Mouse (Mus musculus): Measurements from ENCODE around the gene Cyb5r3. TPM values are rescaled to one million over a fixed set of nuclear protein-coding genes. Genes with fewer than 3 reads are reported as not detected.
A peak's percentile ranks its signal among the peaks of the same experiment; 100 is the strongest.

Gene Cyb5r3
- polyA plus RNA-seq, 1 experiment from 2014 or later, result 248 TPM

DNA sequence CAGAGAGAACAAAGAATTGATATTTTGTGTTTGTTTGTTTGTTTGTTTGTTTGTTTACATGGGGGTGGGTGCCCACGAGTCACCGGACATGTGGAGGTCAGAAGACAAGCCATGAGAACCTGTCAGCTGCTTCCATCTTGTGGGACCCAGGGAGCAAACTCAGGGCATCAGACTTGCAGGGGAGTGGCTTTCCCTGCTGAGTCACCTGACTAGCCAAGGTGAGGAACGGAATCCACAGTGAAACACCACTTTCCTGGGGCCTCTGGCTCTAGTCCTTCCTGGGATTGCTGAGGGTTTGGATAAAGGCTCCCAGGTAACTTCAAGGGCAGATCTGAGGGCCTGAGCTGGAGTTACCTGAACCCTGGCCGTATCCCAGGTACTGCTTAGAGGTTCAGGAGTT, 4.3 kb upstream of the Cyb5r3 start:
- WGBS (ENCODE audit: missing documents), result 81% methylated on average over 4 of the region's 4 CpGs
- Histone ChIP-seq H3K79me2 (ENCODE audit: inconsistent target) (peaks cover 1% of the 10 kb centered on the region), H3K36me3 (ENCODE audit: inconsistent target) (no peaks in the 10 kb centered on the region), H3K4me3 (ENCODE audit: inconsistent target) (no peak overlapping the region), H3K27ac (no peak overlapping the region)

DNA sequence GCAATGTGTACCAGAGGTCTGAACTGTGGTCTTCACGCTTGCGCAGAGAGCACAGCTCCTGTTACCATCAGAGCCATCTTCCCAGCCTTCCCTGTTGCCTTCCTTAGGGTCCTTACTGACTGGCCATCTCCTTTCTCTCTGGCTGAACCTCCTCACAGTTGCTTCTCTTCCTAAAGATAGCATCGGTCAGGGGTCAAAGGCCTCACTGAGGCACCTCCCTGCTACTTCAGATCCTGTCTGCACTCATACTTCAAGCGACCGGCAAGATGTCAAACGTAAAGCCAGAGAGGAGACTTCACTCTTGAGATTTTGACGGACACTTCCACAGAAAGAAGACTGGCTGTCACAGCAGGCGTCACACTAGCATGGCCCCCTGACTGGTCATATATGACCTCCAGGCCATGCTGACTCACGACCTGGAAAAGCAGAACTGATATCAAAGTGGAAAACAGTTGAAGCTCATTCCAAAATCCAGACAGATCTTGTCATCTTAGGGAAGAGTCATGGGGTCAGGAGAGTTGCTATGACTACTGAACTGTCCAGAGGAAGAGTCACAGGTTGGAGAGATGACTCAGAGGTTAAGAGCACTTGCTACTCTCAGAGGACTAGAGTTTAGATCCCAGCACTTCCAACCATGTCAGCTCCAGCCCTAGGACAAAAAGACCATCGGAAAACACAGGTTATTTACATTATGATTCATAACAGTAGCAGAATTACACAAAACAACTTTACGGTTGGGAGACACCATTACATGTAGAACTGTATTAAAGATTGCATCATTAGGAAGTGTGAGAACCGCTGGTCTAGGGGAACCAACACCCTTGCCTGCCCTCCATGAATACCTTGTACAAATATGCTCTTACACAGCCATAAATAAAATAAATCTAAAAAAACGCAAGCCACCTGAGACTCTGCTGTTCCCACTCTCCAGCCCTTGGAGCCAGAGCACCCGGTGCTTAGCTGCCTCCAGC, 1.8 kb upstream of the Cyb5r3 start:
- no peak overlapping the region for H3K4me3 ChIP-seq (ENCODE audit: inconsistent target)
- peak overlapping the region; percentile 37 for H3K27ac ChIP-seq
- 76% methylated on average over 14 of the region's 14 CpGs for WGBS (ENCODE audit: missing documents)
- H3K36me3 ChIP-seq (ENCODE audit: inconsistent target), result no peaks in the 10 kb centered on the region
- H3K79me2 ChIP-seq (ENCODE audit: inconsistent target), result peaks cover 26% of the 10 kb centered on the region

DNA sequence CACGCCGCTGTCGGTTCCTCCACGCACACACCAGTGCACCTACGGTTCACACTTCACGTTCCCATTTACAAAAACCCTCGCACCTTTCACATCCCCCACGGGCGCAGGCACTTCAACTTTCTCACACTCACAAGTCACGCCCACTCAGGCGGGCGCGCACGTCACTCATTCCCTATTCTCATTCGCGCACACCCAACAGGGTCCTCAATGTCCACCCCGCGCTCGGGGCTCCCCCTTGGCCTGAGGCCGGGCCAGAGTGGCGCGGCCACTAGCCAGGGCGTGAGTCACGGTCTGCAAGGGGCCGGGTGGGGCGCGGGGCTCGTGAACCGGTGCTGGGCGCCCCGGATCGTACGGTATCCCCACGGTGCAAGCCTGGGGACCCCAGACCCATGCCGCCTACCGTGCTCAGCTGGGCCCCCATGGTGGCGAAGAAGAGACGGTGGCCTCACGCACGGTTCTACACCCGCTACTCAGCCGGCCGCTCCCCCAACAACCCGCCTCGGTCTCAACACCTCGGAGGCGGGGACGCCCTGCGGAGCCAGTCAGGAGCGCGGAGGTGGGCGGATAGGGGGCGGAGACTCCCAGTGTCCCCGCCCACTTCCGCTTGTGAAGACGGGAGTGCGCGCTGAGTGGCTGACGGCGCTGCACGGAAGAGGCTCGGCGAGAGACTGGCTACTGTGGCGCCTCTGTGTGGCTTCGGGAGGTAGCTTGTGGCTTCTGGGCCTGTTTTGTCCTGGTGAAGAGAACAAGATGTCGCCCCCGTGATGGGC, 495 bp downstream of the Cyb5r3 start:
- under 1% methylated on average over 67 of the region's 67 CpGs for WGBS (ENCODE audit: missing documents)
- Histone ChIP-seq H3K36me3 (ENCODE audit: inconsistent target) (no peaks in the 10 kb centered on the region), H3K27ac (peak overlapping the region; percentile 77), H3K79me2 (ENCODE audit: inconsistent target) (peaks cover 49% of the 10 kb centered on the region), H3K4me3 (ENCODE audit: inconsistent target) (peak overlapping the region; percentile 49)

DNA sequence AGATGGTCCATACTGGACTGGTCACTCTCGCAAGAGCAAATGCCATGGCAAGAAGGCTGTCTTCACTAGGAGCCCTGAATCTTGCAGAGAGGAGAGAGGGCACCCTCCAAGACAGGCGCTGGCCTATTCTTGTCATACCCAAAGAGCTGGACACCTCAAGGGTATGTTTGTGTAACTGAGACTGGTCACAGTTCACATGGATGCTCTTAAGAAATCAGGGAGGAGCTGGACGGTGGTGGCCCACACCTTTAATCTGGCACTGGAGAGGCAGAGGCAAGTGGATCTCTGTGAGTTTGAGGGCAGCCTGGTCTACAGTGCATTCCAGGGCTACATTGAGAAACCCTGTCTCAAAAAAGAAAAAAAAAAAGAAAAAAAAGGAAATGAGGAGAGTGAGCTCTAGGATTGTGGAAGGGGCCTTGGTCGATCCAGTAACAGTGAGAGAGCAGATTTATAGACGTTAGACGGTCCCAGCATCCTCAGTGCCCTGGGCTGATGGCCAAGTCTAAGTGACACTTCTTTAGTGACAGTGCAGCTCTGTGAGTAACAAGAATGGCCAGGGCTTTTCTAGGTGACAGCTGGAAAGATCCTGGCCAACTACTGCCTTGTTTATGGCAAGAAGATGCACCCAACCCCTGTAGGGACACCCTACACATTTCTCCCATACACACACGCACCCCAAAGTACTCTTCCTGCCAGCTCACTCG, 1.3 kb downstream of the Cyb5r3 start:
- 40% methylated on average over 8 of the region's 8 CpGs for WGBS (ENCODE audit: missing documents)

DNA sequence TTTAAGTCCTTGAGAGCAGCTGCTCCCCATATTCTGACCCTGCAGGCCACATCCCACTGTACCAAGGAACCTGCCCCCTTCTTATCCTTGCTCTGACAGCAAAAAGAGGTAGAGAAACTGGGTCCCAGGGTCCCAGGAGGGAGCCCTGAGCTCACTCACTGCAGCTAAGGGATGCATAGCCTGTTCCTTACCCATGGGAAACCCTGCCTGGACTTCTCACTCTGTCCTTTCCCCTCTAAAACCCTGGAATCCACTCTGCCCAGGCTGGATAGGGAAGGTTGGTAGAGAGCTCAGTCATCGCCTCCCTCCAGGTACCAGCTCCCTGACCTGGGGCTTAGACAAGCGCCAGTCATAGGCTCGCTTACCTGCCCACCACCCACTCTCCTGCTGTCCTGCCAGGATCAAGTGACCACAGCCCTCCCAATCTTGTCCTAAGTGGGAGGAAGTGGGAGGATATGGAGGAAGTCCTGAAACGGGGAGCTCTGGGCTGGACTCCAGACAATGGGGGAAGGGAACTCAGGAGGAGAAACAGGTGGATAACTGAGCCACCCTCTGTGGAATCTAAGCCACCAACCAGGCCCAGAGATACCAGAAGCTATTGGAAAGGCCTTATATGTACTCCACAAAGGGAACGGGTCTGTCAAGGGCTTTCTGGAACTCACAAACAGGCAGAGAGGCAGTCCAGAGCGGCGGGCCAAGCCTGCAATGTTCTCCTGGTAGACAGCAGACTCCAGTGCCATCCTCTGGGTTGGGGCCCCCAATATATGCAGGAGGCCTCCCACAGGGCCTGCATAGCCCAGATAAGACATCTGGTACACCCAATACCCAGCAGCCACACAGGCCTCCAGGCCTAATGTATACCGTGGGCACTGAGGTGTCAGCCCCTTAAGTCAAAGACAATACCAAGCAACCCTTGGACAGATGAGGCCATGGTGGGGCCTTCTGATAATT, 2.3 kb downstream of the Cyb5r3 start:
- Histone ChIP-seq H3K4me3 (ENCODE audit: inconsistent target) (no peak overlapping the region), H3K79me2 (ENCODE audit: inconsistent target) (peaks cover 62% of the 10 kb centered on the region)

More for the DNA sequence above, 1.3 kb downstream of the Cyb5r3 start:
- peak overlapping the region; percentile 33 for H3K27ac ChIP-seq
- peaks cover 56% of the 10 kb centered on the region for H3K79me2 ChIP-seq (ENCODE audit: inconsistent target)
- H3K36me3 ChIP-seq (ENCODE audit: inconsistent target), result no peaks in the 10 kb centered on the region
- H3K4me3 ChIP-seq (ENCODE audit: inconsistent target), result peak overlapping the region; percentile 49

DNA sequence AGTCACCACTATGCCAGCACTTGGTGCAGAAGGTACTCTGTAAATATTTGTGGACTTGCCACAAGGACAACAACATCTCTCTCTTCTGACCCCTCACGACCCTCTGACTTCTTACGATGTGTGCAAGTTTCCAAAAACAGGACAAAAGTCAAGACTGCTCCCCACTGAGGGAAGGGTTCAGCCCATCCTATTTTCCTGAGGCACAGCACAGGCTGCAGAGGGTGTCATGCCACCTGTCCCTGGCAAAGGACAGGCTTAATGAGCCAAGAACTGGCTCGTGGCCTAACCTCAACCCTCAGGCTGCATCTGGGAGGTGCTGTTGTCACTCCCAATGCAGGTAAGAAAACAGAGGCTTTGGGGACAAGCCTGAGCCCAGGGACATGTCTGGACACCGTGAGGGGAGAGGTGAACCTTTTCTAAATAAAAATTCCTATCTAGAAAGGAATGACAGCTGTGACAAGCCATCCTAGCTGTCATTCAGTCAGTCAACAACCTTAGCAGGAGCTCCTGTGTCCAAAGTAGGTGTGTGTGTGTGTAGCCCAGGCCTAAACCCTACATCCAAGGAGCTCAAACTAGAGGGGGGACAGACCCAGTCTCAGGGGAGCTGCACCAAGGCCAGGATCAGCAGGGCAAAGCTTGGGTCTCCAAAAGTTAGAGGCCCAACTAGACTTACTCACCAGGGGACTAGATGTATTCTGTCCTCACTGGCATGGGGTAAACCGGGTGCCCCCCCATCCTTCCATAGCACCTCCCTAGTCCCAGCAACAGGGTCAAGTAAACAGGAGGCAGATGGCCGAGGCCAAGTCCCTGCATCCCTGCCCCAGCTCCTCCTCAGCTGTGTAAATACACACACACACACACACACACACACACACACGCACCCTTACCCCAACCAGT, 3.3 kb downstream of the Cyb5r3 start:
- Histone ChIP-seq H3K4me3 (ENCODE audit: inconsistent target) (no peak overlapping the region), H3K36me3 (ENCODE audit: inconsistent target) (peaks cover 5% of the 10 kb centered on the region; the same call in 1 of the 2 replicates), H3K79me2 (ENCODE audit: inconsistent target) (peaks cover 62% of the 10 kb centered on the region), H3K27ac (no peak overlapping the region)
- WGBS (ENCODE audit: missing documents), result 88% methylated on average over 6 of the region's 7 CpGs

More for the DNA sequence above, 2.3 kb downstream of the Cyb5r3 start:
- Histone ChIP-seq H3K27ac (no peak overlapping the region), H3K36me3 (ENCODE audit: inconsistent target) (peaks cover 2% of the 10 kb centered on the region; the same call in 1 of the 2 replicates)
- 75% methylated on average over 8 of the region's 8 CpGs for WGBS (ENCODE audit: missing documents)

DNA sequence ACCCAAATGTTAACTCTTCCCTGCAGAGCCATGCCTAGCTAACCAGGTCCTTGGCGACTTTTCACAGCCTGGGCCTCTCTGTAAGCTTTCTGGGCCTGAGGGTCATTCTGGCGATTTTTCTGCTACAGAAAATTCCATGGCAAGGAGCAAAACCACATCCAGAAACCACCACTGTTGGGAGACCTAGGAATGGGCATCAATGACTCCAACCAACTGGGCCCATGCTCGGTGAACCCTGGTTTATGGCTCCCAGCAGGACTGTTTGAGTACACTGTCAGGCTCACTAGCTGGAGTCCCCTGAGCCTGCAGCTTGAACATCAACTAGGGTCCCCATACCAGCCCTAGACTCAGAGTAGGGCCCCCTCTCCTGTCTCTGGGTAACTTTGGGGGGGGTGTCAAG, 4.1 kb downstream of the Cyb5r3 start:
- H3K36me3 ChIP-seq (ENCODE audit: inconsistent target), result peaks cover 5% of the 10 kb centered on the region; the same call in 1 of the 2 replicates
- 94% methylated on average over 3 of the region's 3 CpGs for WGBS (ENCODE audit: missing documents)
- peaks cover 62% of the 10 kb centered on the region for H3K79me2 ChIP-seq (ENCODE audit: inconsistent target)
- H3K27ac ChIP-seq, result no peak overlapping the region
- no peak overlapping the region for H3K4me3 ChIP-seq (ENCODE audit: inconsistent target)

DNA sequence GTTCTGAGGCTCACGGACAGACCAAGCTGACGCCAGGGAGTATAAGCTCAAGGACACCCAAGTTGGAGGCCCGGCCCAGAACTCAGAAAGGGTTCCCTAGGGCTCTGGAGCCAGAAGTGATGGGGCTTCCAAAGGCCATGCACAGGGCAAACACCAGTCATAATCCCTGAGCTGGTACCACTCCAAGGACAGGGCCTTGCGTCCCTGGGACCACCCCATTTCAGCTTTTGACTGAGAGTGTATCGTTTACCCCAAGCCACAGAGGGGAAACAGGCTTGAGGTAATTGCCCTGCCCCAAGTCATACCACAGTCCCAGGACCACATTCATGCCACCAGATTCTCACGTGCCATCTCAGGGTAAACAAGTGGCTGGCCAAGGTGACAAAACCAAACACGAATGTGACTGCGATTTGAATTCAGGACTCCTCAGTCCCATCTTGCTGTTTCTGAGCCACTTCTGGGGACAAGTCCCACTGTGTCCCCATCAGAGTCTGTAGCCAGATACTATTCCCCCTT, 4.8 kb downstream of the Cyb5r3 start:
- WGBS (ENCODE audit: missing documents), result 95% methylated on average over 8 of the region's 8 CpGs
- Histone ChIP-seq H3K4me3 (ENCODE audit: inconsistent target) (no peak overlapping the region), H3K79me2 (ENCODE audit: inconsistent target) (peaks cover 62% of the 10 kb centered on the region), H3K27ac (no peak overlapping the region), H3K36me3 (ENCODE audit: inconsistent target) (peaks cover 10% of the 10 kb centered on the region)

DNA sequence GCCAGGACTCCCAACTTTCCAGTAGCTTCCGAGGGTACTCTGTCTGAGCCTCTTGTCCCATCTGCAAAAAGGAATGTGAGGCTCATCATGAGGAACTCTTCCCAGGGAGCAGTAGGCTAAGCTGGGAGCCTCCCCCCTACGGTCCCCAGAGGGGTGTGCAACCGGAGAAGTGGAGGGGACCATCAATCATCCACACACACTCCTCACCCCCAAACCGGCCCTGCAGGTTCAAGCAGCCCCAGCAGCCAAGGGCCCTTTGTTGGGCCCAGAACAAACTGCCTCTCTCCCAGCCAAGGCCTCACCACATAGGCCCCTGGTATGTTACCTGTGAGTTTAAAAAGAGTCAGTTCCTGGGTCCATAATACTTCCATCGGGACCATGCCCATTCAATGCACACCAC, 5.3 kb downstream of the Cyb5r3 start:
- H3K27ac ChIP-seq, result peak overlapping the region; percentile 12; the same call in 1 of the 2 replicates
- no peak overlapping the region for H3K4me3 ChIP-seq (ENCODE audit: inconsistent target)
- peaks cover 62% of the 10 kb centered on the region for H3K79me2 ChIP-seq (ENCODE audit: inconsistent target)
- H3K36me3 ChIP-seq (ENCODE audit: inconsistent target), result peaks cover 15% of the 10 kb centered on the region
- WGBS (ENCODE audit: missing documents), result 90% methylated on average over 5 of the region's 5 CpGs

DNA sequence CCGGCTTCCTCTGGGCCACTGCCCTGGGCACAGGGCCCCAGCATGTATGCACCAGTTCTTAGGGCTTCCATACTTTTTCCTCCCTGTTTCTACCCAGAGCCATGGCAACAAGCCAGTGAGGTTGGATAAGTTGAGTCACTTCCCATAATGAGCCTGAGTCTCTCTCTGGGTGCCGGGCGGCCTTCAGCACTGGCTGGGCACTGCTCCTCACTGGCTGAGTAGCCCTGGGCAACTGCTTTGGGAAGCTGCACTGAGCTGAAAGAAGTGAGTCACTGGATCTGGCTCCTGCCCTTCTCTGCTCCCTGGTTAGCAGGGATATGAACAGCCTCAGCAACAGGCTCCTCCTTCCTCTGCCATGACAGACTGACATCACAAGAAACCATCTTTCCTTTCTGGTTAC, 5.8 kb downstream of the Cyb5r3 start:
- peaks cover 19% of the 10 kb centered on the region for H3K36me3 ChIP-seq (ENCODE audit: inconsistent target)
- peak overlapping the region; percentile 12; the same call in 1 of the 2 replicates for H3K27ac ChIP-seq
- H3K79me2 ChIP-seq (ENCODE audit: inconsistent target), result peaks cover 61% of the 10 kb centered on the region
- H3K4me3 ChIP-seq (ENCODE audit: inconsistent target), result no peak overlapping the region
- WGBS (ENCODE audit: missing documents), result 100% methylated on average over 1 of the region's 3 CpGs

DNA sequence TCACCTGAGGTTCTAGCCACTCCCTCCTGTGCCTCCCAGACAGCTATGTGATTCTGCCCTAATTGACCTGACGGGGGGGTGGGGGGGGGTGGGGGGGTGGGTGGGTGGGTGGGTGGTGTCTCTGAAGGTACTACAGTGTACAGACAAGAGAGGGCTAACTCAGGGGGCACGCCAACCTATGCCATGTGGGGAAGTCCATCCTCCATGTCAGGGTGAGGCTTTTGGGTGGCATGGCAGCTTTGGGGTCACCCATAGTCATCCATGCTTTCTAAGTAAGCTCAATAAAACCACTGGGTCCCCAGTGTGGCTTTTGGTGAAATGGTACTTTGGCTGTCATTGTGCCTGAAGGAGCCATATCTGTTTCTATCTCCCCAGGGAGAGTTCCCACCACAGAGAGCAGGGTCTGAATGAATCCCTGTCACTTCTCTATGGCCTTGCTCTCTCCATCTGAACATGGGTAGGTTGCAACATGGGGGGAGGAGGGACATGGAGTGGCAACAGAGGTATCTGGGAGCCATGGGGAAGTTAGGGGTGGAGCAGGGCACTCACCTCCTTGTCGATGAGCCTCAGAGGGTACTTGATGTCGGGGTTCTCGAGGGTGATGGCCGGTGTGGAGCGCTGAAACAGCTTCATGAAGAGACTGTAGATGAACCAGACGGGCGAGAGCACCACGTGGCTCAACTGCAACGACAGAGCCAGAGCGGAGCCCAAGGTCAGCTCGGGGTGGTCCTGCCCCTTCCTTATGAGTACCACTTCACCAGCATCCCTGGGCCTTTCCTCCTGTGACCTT, 6.7 kb downstream of the Cyb5r3 start:
- Histone ChIP-seq H3K27ac (no peak overlapping the region), H3K79me2 (ENCODE audit: inconsistent target) (peaks cover 52% of the 10 kb centered on the region), H3K36me3 (ENCODE audit: inconsistent target) (peaks cover 27% of the 10 kb centered on the region), H3K4me3 (ENCODE audit: inconsistent target) (no peak overlapping the region)
- 95% methylated on average over 10 of the region's 13 CpGs for WGBS (ENCODE audit: missing documents)

DNA sequence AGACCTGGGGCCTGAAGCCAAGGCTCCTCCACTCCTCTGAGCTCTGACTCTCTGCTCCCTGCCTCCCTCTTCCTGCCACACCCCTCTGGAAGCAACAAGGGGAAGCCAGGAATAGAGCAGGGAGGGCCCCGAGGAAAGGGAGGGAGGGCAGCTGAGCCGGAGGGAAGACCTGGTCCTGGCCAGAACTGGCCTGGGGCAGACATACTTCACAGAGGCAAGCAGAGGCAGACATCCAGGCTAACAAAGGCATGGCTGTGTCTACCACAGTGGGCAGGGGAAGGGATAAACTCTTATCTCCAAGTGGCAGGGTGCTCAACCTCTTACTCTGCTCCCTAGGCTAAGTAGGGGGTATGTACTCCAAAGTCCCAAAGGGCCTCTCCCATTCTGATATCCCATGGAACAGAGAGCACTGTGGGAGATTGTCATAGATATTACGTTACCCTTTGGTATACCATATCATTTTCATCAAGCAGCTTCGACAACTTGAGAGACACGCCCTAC, 7.4 kb downstream of the Cyb5r3 start:
- Histone ChIP-seq H3K79me2 (ENCODE audit: inconsistent target) (peaks cover 45% of the 10 kb centered on the region), H3K4me3 (ENCODE audit: inconsistent target) (no peak overlapping the region), H3K36me3 (ENCODE audit: inconsistent target) (peaks cover 34% of the 10 kb centered on the region), H3K27ac (no peak overlapping the region)
- 90% methylated on average over 5 of the region's 5 CpGs for WGBS (ENCODE audit: missing documents)

All from macrophage (primary cell).